Mouse (Mus musculus): ENCODE measurements around the gene Heatr1.
"Not testable (repeated sequence)": the region's sequence is repeated elsewhere in the genome, so short reads cannot be mapped to it uniquely, and the experiment has no call there.

The Heatr1 gene

GRCm38 (mm10) chr13:12454686-12455390, 60.0 kb downstream of the Heatr1 start:
- DNase-seq (ENCODE audit: low spot score), result no peak

GRCm38 (mm10) chr13:12456711-12457110, 61.9 kb downstream of the Heatr1 start:
- no peak for DNase-seq (ENCODE audit: low spot score)

- DNase-seq (ENCODE audit: low spot score), result no peak
These were observed 65.6 kb downstream of the Heatr1 start for GRCm38 (mm10) chr13:12460443-12460842.

- peak; percentile 90 for DNase-seq (ENCODE audit: low spot score)
These were observed 66.3 kb downstream of the Heatr1 start for GRCm38 (mm10) chr13:12460881-12461729.

- DNase-seq (ENCODE audit: low spot score), result peak; percentile 25
These were observed 66.9 kb downstream of the Heatr1 start for GRCm38 (mm10) chr13:12461730-12462119.

GRCm38 (mm10) chr13:12462623-12463022, 67.8 kb downstream of the Heatr1 start:
- DNase-seq (ENCODE audit: low spot score), result no peak

GRCm38 (mm10) chr13:12464159-12464558, 69.3 kb downstream of the Heatr1 start:
- DNase-seq (ENCODE audit: low spot score), result not testable (repeated sequence)

GRCm38 (mm10) chr13:12464844-12465243, 70.0 kb downstream of the Heatr1 start, which contains the start of gene Lgals8:
Gene Lgals8 (minus strand): TSS chr13:12464944.
- no peak for DNase-seq (ENCODE audit: low spot score)

GRCm38 (mm10) chr13:12468488-12468887, 73.7 kb downstream of the Heatr1 start:
- no peak for DNase-seq (ENCODE audit: low spot score)

- DNase-seq (ENCODE audit: low spot score), result peak; percentile 80
These were observed 79.0 kb downstream of the Heatr1 start for GRCm38 (mm10) chr13:12473724-12474378.

- DNase-seq (ENCODE audit: low spot score), result no peak
These were observed 80.4 kb downstream of the Heatr1 start for GRCm38 (mm10) chr13:12475239-12475638.

GRCm38 (mm10) chr13:12476886-12477285, 82.1 kb downstream of the Heatr1 start:
- no peak for DNase-seq (ENCODE audit: low spot score)

- DNase-seq (ENCODE audit: low spot score), result no peak
These were observed 83.5 kb downstream of the Heatr1 start for GRCm38 (mm10) chr13:12478301-12478700.

GRCm38 (mm10) chr13:12479802-12480201, 85.0 kb downstream of the Heatr1 start:
- DNase-seq (ENCODE audit: low spot score), result no peak

- no peak for DNase-seq (ENCODE audit: low spot score)
These were observed 90.4 kb downstream of the Heatr1 start for GRCm38 (mm10) chr13:12485197-12485596.

GRCm38 (mm10) chr13:12485640-12486039, 90.8 kb downstream of the Heatr1 start:
- DNase-seq (ENCODE audit: low spot score), result no peak
